Mouse (Mus musculus): ENCODE results near the gene Kcne1. TPM values are rescaled to one million over a fixed set of nuclear protein-coding genes. Genes with fewer than 3 reads are reported as not detected.

The Kcne1 gene
- polyA plus RNA-seq, 1 experiment, result 34.3 TPM

DNA sequence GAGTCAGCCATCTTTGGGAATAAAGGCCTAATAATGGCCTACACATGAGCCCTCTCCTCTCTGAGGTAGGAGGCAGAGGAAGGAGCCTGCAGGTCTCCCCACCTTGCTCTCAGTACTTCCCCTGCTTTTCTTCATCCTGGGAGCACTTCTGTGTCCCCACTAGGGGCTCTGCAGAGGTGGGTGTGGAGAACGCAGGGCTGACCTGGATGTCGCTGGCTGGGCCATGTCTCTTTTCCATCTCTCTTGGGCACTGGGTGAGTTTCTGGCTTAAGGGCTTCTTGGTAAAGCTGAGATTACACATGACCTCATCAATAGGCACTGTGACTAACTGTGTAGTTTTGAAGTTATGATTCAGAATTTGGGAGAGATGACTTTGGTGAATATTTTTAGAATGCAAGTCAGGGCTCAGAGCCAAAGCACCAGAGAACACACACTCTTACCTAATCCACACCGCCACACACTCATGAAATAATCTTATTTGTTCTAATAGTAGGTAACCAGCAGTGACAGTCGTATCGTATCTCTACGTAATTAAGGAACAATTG lies 39.4 kb upstream of the Kcne1 start:
- DNase-seq, result no peak
- Histone ChIP-seq H3K4me3 (ENCODE audit: insufficient read depth, low read depth, low read length) (peak overlapping the region; percentile 31), H3K27me3 (replicated peaks; ENCODE audit: control insufficient read depth, insufficient read depth, low read length) (no peaks in the 10 kb centered on the region), H3K4me1 (ENCODE audit: control insufficient read depth, insufficient read depth, low read length) (peaks cover 16% of the 10 kb centered on the region; the same call in 1 of the 2 replicates), H3K27ac (ENCODE audit: insufficient read depth, low read depth, low read length) (no peak overlapping the region), H3K36me3 (ENCODE audit: control insufficient read depth, insufficient read depth, low read length) (no peaks in the 10 kb centered on the region; the same call in 1 of the 2 replicates)
- no peak for TF ChIP-seq POLR2A (IDR thresholded peaks at IDR 0.05; ENCODE audit: low read depth, low read length)
- 0 out of 2 replicates have a peak, but pooled peaks have one; percentile 21 for TF ChIP-seq CTCF (conservative IDR thresholded peaks at IDR 0.05; ENCODE audit: insufficient read depth, insufficient read length, low read depth, low read length)
- 56% methylated on average over 6 of the region's 6 CpGs for WGBS

DNA sequence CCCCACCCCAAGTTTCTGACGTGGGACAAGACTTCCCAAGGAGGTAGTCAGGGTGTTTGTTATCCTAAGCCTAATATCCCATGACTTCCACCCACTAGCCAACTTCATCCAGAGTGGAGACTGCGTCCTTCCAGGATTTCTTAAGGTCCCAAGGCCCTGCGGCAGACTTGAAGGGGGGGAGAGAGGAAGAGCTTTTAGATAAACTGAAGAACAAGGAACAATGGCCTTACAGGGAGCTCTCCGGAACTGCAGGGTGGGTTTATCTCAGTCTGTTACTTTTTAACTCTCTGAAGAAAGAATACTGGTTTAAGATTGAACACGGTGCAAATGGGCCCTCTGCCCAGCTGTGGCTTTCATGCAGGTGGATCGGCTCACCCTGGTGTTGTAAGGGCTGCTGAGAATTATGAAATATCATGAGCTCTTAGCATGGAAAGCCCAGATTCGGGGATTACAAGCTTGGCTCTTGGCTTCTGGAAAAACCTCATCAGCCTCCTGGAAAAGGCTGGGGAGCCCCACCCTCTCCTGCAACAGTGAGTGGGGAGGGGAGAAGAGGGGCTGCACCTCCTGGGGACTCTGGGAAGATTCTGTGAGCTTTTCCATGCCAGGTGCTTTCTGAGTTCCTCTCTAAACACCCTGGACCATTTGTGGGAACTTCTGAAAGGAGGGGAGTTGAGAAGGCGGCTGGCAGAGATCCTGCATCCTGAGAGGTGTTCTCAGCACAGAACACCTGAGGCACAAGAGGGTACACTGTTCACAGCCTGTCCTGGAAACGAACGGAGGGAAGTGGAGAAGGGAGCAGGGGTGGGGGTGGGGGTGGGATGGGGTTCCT lies 38.7 kb upstream of the Kcne1 start:
- 43% methylated on average over 10 of the region's 10 CpGs for WGBS
- Histone ChIP-seq H3K4me1 (ENCODE audit: control insufficient read depth, insufficient read depth, low read length) (peaks cover 13% of the 10 kb centered on the region; the same call in 1 of the 2 replicates), H3K27ac (ENCODE audit: insufficient read depth, low read depth, low read length) (no peak overlapping the region), H3K27me3 (replicated peaks; ENCODE audit: control insufficient read depth, insufficient read depth, low read length) (no peaks in the 10 kb centered on the region), H3K4me3 (ENCODE audit: insufficient read depth, low read depth, low read length) (peak overlapping the region; percentile 12), H3K36me3 (ENCODE audit: control insufficient read depth, insufficient read depth, low read length) (no peaks in the 10 kb centered on the region; the same call in 1 of the 2 replicates)
- TF ChIP-seq POLR2A (IDR thresholded peaks at IDR 0.05; ENCODE audit: low read depth, low read length), result no peak
- no peak for TF ChIP-seq CTCF (conservative IDR thresholded peaks at IDR 0.05; ENCODE audit: insufficient read depth, insufficient read length, low read depth, low read length)
- DNase-seq, result peak; percentile 68

DNA sequence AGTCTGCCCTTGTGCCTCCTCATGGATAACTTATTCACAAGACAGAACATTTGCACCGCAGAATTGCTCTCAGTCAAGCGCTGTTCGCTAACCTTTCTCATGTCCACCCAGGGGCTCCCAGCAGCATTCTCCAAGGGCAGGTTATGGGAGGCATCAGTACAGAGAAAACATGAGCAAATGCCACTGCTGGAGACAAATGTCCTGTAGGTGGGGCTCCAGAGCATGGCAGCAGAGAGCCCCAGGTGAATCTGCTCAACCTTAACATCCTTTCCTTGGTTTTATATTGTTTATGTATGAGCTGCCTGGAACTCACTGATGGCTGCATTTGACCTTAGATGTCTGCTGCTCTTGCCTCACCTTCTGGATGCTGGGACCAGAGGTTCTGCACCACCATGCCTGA lies 34.5 kb upstream of the Kcne1 start:
- Histone ChIP-seq H3K4me1 (ENCODE audit: control insufficient read depth, insufficient read depth, low read length) (0 out of 2 replicates have a peak, but pooled peaks cover 3% of the 10 kb centered on the region), H3K27ac (ENCODE audit: insufficient read depth, low read depth, low read length) (no peak overlapping the region), H3K36me3 (ENCODE audit: control insufficient read depth, insufficient read depth, low read length) (no peaks in the 10 kb centered on the region; the same call in 1 of the 2 replicates), H3K27me3 (replicated peaks; ENCODE audit: control insufficient read depth, insufficient read depth, low read length) (no peaks in the 10 kb centered on the region), H3K4me3 (ENCODE audit: insufficient read depth, low read depth, low read length) (no peak overlapping the region)
- DNase-seq, result peak; percentile 29
- 80% methylated on average over 3 of the region's 3 CpGs for WGBS
- no peak for TF ChIP-seq POLR2A (IDR thresholded peaks at IDR 0.05; ENCODE audit: low read depth, low read length)
- TF ChIP-seq CTCF (conservative IDR thresholded peaks at IDR 0.05; ENCODE audit: insufficient read depth, insufficient read length, low read depth, low read length), result peak; percentile 55

DNA sequence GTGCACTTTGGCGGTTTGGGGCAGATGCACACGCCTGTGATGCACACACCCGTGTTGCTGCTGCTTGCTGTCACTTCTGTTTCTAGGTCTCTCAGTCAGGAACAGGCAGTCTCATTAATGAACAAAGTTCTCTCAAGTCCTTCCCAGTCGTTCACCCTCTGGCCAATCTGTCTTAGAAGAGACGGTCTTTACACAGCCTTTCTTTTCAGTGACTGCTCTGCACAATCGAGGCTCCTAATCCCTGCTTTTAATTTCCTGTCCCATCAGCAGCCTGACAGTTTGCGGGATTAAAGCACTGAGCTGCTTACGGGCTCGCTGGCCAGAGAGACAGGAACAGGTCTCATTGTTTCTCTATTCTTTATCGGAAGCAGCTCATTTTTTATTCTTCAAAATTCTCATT lies 28.4 kb upstream of the Kcne1 start:
- no peak for DNase-seq
- TF ChIP-seq CTCF (conservative IDR thresholded peaks at IDR 0.05; ENCODE audit: insufficient read depth, insufficient read length, low read depth, low read length), result no peak

DNA sequence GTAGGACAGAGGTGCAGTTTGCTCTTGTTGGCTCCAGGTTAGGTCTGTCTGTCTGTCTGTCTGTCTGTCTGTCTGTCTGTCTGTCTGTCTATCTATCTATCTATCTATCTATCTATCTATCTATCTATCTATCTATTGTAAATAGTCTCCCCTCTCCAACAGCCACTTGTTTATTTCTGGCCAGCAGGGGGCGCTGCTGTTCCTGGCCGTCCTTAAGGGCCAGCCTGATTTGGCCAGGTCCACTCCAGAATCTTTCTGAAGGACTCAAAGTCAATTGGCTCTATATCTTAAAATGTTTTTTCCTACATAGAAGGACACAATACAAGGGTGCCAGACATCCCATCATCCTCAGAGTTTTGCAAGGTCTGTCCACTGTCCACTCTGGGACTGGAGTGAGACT lies 25.8 kb upstream of the Kcne1 start:
- TF ChIP-seq CTCF (conservative IDR thresholded peaks at IDR 0.05; ENCODE audit: insufficient read depth, insufficient read length, low read depth, low read length), result peak; percentile 74
- TF ChIP-seq POLR2A (IDR thresholded peaks at IDR 0.05; ENCODE audit: low read depth, low read length), result no peak
- no peaks in the 10 kb centered on the region for H3K36me3 ChIP-seq (ENCODE audit: control insufficient read depth, insufficient read depth, low read length)
- no peaks in the 10 kb centered on the region for H3K4me1 ChIP-seq (ENCODE audit: control insufficient read depth, insufficient read depth, low read length)
- no peaks in the 10 kb centered on the region for H3K27me3 ChIP-seq (replicated peaks; ENCODE audit: control insufficient read depth, insufficient read depth, low read length)
- 4% methylated on average over 2 of the region's 2 CpGs for WGBS
- no peak overlapping the region for H3K4me3 ChIP-seq (ENCODE audit: insufficient read depth, low read depth, low read length)
- H3K27ac ChIP-seq (ENCODE audit: insufficient read depth, low read depth, low read length), result no peak overlapping the region
- peak; percentile 73 for DNase-seq

More for the DNA sequence above, 28.4 kb upstream of the Kcne1 start:
- Histone ChIP-seq H3K27ac (ENCODE audit: insufficient read depth, low read depth, low read length) (no peak overlapping the region), H3K4me3 (ENCODE audit: insufficient read depth, low read depth, low read length) (no peak overlapping the region), H3K36me3 (ENCODE audit: control insufficient read depth, insufficient read depth, low read length) (no peaks in the 10 kb centered on the region), H3K27me3 (replicated peaks; ENCODE audit: control insufficient read depth, insufficient read depth, low read length) (no peaks in the 10 kb centered on the region), H3K4me1 (ENCODE audit: control insufficient read depth, insufficient read depth, low read length) (no peaks in the 10 kb centered on the region)
- 71% methylated on average over 10 of the region's 10 CpGs for WGBS

DNA sequence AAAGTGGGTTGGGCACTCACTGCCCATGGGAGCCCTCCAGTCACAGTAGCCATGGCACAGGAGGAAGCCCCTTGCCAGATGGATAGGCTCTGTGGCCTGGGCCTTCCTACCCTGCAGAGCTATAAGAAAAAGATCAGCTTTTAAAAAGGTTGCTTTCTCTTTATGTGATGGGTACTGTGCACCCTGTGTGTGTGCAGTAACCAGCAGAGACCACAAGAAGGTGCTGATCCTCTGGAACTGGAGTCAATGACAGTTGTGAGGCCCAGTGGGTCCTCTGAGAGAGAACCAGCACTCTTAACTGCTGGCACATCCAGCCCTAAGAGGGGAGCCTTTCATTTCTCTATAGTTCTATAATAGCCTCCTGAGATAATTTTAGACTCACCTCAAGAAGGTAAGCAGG lies 24.1 kb upstream of the Kcne1 start:
- Histone ChIP-seq H3K27me3 (replicated peaks; ENCODE audit: control insufficient read depth, insufficient read depth, low read length) (no peaks in the 10 kb centered on the region), H3K4me1 (ENCODE audit: control insufficient read depth, insufficient read depth, low read length) (no peaks in the 10 kb centered on the region), H3K4me3 (ENCODE audit: insufficient read depth, low read depth, low read length) (no peak overlapping the region), H3K27ac (ENCODE audit: insufficient read depth, low read depth, low read length) (no peak overlapping the region), H3K36me3 (ENCODE audit: control insufficient read depth, insufficient read depth, low read length) (no peaks in the 10 kb centered on the region)
- no peak for TF ChIP-seq POLR2A (IDR thresholded peaks at IDR 0.05; ENCODE audit: low read depth, low read length)
- TF ChIP-seq CTCF (conservative IDR thresholded peaks at IDR 0.05; ENCODE audit: insufficient read depth, insufficient read length, low read depth, low read length), result 0 out of 2 replicates have a peak, but pooled peaks have one; percentile 4
- no peak for DNase-seq

DNA sequence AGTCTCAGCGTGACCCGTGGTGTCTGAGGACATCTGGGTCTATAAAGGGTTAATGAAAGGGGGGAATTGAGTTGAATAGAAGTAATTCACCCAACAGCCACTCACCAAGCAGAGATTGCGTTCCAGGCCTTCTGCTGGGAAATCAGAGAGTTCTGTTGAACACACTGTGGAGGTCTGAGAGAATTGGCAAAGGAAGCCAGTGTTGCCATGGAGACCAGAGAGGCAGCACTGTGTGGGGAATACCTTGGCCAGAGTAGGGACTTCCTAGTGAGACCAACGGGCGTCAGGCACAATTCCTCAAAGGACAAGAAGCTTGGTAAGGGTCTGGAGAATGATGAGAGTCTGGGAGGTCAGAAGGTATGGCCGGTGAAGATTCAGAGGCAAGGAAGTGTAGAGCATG lies 23.2 kb upstream of the Kcne1 start:
- Histone ChIP-seq H3K36me3 (ENCODE audit: control insufficient read depth, insufficient read depth, low read length) (no peaks in the 10 kb centered on the region), H3K27ac (ENCODE audit: insufficient read depth, low read depth, low read length) (no peak overlapping the region), H3K4me1 (ENCODE audit: control insufficient read depth, insufficient read depth, low read length) (no peaks in the 10 kb centered on the region), H3K27me3 (replicated peaks; ENCODE audit: control insufficient read depth, insufficient read depth, low read length) (no peaks in the 10 kb centered on the region), H3K4me3 (ENCODE audit: insufficient read depth, low read depth, low read length) (no peak overlapping the region)
- TF ChIP-seq POLR2A (IDR thresholded peaks at IDR 0.05; ENCODE audit: low read depth, low read length), result no peak
- TF ChIP-seq CTCF (conservative IDR thresholded peaks at IDR 0.05; ENCODE audit: insufficient read depth, insufficient read length, low read depth, low read length), result no peak
- WGBS, result 43% methylated on average over 6 of the region's 6 CpGs
- DNase-seq, result no peak
